Mouse (Mus musculus): Measurements from ENCODE around the gene Nup155. TPM values are rescaled to one million over a fixed set of nuclear protein-coding genes. Genes with fewer than 3 reads are reported as not detected.

Gene Nup155
- 15.1 TPM for polyA plus RNA-seq (2017; shearing (Covaris generic))

DNA sequence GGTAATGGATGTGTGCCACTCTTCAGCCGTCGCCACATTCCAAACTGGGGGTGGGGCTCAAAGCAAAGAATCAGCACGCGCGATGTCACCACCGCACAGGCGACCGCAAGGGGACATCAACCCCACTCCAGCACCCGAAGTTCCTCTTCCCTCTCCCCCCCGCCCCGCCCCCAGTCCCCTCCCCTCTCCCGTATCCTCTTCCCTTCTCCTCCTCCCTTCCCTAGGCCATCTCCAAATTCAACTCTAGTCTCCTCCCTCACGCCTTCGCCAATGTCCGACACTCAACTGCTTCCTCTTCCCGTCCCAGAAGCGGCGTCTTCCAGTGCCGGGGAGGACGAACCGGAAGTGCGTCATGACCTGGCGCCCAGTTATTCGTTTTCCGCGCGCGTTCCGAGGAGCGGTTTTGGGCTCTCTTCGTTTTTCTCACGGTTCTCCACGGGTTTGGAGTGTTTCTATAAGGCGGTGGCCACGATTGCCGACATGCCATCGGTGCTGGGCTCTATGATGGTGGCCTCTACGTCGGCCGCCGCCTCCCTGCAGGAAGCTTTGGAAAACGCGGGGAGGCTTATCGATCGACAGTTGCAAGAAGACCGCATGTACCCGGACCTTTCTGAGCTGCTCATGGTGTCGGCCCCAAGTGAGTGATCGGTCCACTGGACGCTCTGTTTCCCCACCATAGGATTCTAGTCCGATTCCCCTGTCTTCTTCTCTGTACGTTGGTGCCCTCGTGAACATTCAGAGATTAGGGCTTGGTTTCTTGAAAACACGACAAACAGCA is at the start of gene Nup155:
Gene Nup155, plus strand, starts transcription at position 308 of the 778 bp plus-strand sequence.

DNA sequence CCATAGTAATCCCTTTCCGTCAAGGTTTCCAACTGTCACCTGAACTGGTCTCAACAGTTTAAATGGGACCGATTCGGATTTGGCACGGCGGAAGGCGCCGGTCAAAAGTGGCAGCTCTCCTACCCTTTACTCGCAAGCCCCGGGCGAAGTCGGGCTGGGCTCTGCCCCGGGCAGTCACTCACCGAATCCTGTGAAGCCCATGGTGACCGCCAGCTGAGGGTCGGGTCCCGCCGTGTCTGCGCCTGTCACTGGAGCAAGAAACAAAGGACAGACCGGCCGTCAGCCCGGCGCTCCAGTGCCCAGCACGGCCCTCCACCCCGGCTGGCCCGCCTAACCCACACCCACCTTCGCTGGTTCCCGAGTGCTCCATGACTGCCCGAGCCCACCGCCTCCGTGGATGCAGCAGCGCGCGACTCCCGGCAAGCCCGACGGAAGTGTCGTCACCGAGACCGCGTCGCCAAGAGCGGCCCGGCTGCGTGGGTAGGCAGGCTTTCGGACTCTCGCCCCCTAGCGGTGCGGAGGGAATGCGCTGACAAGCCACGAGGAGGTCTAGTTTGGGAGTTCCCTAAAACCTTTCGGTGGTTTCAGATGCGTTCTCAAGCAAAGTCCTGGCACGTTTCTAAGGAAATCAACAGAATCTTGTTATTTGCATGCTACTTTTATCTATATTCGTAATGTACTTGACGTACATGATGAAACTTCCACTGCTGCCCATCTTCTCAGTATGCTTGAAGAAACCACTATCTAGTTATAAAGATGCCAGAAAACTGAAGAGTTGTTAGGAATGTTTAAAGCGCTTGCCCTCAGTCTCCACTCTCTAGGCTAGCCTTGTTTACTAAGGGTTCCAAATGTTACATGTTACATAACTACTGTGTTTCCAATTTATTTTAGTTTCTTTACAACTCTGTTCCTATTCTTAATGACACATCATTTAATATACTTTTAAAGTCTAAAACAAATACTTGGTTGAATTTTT is 10.0 kb upstream of the Nup155 start, which contains the start of gene Wdr70:
Gene Wdr70, minus strand, starts transcription at position 436 of the 976 bp plus-strand sequence.

DNA sequence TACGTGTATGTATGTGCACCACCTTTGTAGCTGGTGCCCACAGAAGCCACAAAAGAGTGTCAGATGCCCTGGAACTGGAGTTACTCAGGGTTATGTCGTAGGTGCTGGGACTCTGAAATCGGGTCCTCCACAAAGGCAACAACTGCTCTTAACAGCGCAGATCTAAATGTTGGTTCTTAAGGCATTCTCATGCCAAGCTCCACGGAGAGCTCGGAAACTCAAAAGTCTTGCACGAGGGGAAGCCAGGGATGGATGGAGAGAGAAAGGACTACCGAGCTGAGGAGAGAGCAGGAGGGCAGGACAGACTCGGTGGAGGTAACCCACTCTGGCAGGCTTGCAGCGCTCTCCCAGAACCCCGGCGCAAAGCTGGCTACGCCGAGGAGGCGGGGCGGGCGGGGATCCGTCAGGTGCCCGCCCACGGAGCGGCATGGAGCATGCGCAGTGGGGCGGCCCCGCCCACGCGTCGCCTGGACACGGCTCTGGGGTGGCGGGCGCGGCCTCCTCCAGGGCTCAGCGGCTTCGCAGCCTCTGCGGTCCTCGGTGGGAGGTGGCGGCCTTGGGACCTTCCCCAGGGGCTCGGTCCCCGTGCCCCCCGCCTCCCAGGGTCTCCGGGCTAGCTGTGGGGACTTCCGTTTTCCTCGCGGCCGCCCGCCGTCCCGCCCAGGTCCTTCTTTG is 59.7 kb downstream of the Nup155 start, which contains the start of gene Cplane1:
Gene Cplane1, plus strand, starts transcription at position 516 of the 675 bp plus-strand sequence.

Other genes with a start within 250 kb of the Nup155 start
- gene Wdr70, start 10.1 kb upstream of the Nup155 start, polyA plus RNA-seq (2017; shearing (Covaris generic)), result 47.9 TPM
- gene Cplane1, start 59.8 kb downstream of the Nup155 start, polyA plus RNA-seq (2017; shearing (Covaris generic)), result 18.2 TPM